Mouse (Mus musculus): Measurements from ENCODE around the gene Il33. TPM values are rescaled to one million over a fixed set of nuclear protein-coding genes. Genes with fewer than 3 reads are reported as not detected.

The Il33 gene
- 2.1 TPM in 1 of 2 replicates, not detected in the other for polyA plus RNA-seq (2011; ENCODE audit: insufficient read depth, insufficient read length, low replicate concordance, missing spikeins)

DNA sequence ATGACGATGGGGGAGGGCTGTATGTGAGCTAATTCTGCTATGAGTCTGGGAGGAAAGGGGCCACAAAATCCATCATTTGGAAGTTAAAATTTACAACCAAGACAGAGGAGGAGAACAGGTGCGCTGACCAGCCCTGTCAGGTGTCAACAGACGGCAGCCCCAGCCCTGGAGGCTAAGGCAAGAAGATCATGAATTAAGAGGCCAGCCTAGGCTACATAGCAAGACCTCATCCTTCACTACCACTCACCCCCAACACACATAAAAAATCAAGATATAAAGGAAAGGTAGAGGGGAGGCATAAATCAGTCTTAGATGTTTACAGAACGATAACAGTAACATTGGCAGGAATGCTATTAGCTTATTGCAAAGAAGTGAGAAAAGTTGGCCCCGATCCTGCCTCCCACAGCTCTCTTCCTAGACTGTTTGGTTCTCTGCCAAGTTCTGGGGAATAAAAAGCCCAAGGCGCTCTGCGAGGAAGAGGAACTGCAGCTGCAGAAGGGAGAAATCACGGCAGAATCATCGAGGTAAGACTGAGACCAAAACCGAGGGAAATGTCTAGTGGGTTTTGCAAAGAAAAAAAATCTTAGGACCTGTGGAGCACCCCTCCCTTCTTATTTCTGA, at the start of gene Il33:
Gene Il33, plus strand, starts transcription at position 477 of the 621 bp plus-strand sequence.
- 23% methylated on average over 10 of the region's 10 CpGs for WGBS
- Histone ChIP-seq H3K4me3 (replicated peaks; ENCODE audit: control insufficient read depth, low read depth, low read length) (no peak within 1 kb of the TSS), H3K4me1 (ENCODE audit: control insufficient read depth, insufficient read depth, low read length) (no peaks in the 10 kb centered on the region; the same call in 1 of the 2 replicates), H3K27ac (ENCODE audit: control insufficient read depth, insufficient read depth, low read depth, low read length, poor library complexity) (no peak within 1 kb of the TSS)
- TF ChIP-seq POLR2A (IDR thresholded peaks at IDR 0.05; ENCODE audit: borderline replicate concordance, control insufficient read depth, low read depth, low read length) (no peak), CTCF (IDR thresholded peaks at IDR 0.05; ENCODE audit: control insufficient read depth, insufficient read depth, low read length) (no peak)

DNA sequence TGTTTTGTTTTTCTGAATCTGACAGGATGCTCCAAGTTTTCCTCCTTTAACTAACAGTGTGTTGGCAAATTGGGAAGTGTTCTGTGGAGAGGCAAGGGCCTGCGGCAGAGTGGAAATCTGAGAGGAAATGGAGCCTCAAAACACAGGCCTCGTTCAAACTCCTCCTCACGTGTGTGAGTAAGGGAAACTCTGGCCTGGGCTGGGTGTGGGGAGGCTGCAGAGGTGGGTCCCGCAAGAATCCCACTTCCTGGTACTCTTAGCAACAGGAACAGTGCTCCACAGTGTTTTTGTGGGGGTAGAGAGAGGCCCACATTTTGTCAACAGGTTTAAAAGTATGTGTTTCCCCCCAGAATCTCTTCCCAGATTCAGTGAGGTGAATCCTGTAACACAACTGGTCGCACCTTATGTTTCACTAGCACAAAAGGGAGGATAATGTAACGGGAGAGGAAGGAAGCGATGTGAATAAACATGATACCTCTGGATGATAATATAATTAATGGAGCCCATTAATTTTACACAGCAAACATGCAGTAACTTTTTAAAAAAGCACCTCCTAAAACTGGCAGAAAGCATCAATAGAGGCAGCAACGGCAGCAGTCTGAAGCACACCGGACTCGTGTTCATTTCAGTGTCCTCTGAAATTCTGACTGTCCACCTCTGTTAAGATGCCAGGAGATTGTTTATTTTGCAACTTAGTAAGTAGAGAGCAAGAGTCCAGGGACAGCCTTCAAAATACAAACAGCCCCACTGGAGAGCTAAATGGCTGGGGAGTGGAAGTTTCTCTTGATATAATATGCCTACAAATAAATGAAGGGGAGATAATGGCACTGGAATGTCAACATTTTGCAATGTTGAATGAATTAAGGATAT, 47.3 kb upstream of the Il33 start:
- Histone ChIP-seq H3K27ac (ENCODE audit: control insufficient read depth, insufficient read depth, low read depth, low read length, poor library complexity) (no peak overlapping the region), H3K4me1 (ENCODE audit: control insufficient read depth, insufficient read depth, low read length) (no peaks in the 10 kb centered on the region), H3K4me3 (replicated peaks; ENCODE audit: control insufficient read depth, low read depth, low read length) (no peak overlapping the region)
- 46% methylated on average over 10 of the region's 10 CpGs for WGBS
- no peak for TF ChIP-seq POLR2A (IDR thresholded peaks at IDR 0.05; ENCODE audit: borderline replicate concordance, control insufficient read depth, low read depth, low read length)
- no peak for TF ChIP-seq CTCF (IDR thresholded peaks at IDR 0.05; ENCODE audit: control insufficient read depth, insufficient read depth, low read length)

GRCm38 (mm10) chr19:29878896-29879504, 45.9 kb upstream of the Il33 start:
- no peaks in the 10 kb centered on the region for H3K4me1 ChIP-seq (ENCODE audit: control insufficient read depth, insufficient read depth, low read length)
- no peak overlapping the region for H3K27ac ChIP-seq (ENCODE audit: control insufficient read depth, insufficient read depth, low read depth, low read length, poor library complexity)
- no peak overlapping the region for H3K4me3 ChIP-seq (replicated peaks; ENCODE audit: control insufficient read depth, low read depth, low read length)
- TF ChIP-seq CTCF (IDR thresholded peaks at IDR 0.05; ENCODE audit: control insufficient read depth, insufficient read depth, low read length) (no peak), POLR2A (IDR thresholded peaks at IDR 0.05; ENCODE audit: borderline replicate concordance, control insufficient read depth, low read depth, low read length) (no peak)
- WGBS: 78% methylated on average over 8 of the region's 8 CpGs

DNA sequence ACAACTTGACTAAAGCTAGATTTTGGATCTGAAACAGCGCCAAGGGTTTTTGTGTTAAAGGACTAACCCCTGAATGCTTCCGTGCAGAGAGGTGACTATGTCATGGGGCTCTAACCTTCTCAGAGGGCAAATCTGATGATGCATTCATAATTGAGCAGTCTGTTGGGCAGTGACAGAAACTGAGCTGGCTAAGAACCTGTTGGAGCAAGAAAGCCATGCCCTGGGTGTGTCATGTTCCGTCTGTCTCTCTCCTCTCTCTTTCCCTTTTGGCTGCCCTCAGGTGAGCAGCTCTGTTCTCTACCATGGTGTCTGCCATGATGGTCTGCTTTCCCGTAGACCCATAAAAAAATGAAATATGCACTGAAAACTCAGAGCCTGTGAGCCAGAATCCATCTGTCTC, 44.0 kb upstream of the Il33 start:
- 76% methylated on average over 4 of the region's 4 CpGs for WGBS
- Histone ChIP-seq H3K4me3 (replicated peaks; ENCODE audit: control insufficient read depth, low read depth, low read length) (no peak overlapping the region), H3K27ac (ENCODE audit: control insufficient read depth, insufficient read depth, low read depth, low read length, poor library complexity) (no peak overlapping the region), H3K4me1 (ENCODE audit: control insufficient read depth, insufficient read depth, low read length) (no peaks in the 10 kb centered on the region)
- no peak for TF ChIP-seq CTCF (IDR thresholded peaks at IDR 0.05; ENCODE audit: control insufficient read depth, insufficient read depth, low read length)
- TF ChIP-seq POLR2A (IDR thresholded peaks at IDR 0.05; ENCODE audit: borderline replicate concordance, control insufficient read depth, low read depth, low read length): no peak

DNA sequence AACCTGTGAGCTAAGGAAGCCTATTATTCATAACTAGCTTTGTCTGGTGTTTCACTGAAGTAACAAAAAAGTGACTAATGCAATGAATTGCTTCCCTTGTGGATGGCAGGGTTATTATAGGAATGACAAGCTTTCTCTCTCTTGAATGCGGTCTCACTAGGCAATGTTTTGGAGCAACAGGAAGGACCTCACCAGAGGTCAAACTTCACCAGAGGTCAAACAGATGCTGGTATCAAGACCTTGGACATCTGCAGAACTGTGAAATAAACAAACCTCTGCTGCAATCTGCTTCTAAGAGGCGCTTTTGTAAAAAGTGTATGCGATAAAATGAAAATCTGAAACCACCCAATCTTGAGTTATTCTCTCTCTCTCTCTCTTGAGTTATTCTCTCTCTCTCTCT, 42.2 kb upstream of the Il33 start:
- no peak overlapping the region for H3K4me3 ChIP-seq (replicated peaks; ENCODE audit: control insufficient read depth, low read depth, low read length)
- 86% methylated on average over 3 of the region's 3 CpGs for WGBS
- no peak for TF ChIP-seq POLR2A (IDR thresholded peaks at IDR 0.05; ENCODE audit: borderline replicate concordance, control insufficient read depth, low read depth, low read length)
- no peak for TF ChIP-seq CTCF (IDR thresholded peaks at IDR 0.05; ENCODE audit: control insufficient read depth, insufficient read depth, low read length)
- H3K4me1 ChIP-seq (ENCODE audit: control insufficient read depth, insufficient read depth, low read length): no peaks in the 10 kb centered on the region
- no peak overlapping the region for H3K27ac ChIP-seq (ENCODE audit: control insufficient read depth, insufficient read depth, low read depth, low read length, poor library complexity)

GRCm38 (mm10) chr19:29885548-29885947, 39.4 kb upstream of the Il33 start:
- Histone ChIP-seq H3K4me1 (ENCODE audit: control insufficient read depth, insufficient read depth, low read length) (no peaks in the 10 kb centered on the region), H3K27ac (ENCODE audit: control insufficient read depth, insufficient read depth, low read depth, low read length, poor library complexity) (no peak overlapping the region), H3K4me3 (replicated peaks; ENCODE audit: control insufficient read depth, low read depth, low read length) (no peak overlapping the region)
- TF ChIP-seq POLR2A (IDR thresholded peaks at IDR 0.05; ENCODE audit: borderline replicate concordance, control insufficient read depth, low read depth, low read length) (no peak), CTCF (IDR thresholded peaks at IDR 0.05; ENCODE audit: control insufficient read depth, insufficient read depth, low read length) (no peak)
- 76% methylated on average over 6 of the region's 6 CpGs for WGBS

DNA sequence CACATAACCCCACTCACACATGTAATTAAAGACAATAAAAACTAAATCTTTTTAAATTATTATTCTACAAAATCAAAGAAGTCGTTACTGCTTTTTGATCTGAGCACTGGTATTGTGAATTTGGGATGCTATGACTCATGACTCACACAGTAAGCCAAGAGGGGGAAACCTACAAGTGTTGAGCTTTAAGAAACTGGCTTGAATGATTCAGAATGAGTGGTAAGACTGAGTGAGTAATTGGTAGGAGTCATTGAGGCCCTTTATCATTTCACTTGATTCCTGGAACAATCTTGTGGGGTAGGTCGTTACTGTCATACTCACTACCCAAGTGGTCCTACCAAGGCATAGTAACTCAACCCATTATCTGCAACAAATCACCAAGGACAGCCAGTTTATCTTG, 37.4 kb upstream of the Il33 start:
- no peak overlapping the region for H3K27ac ChIP-seq (ENCODE audit: control insufficient read depth, insufficient read depth, low read depth, low read length, poor library complexity)
- H3K4me3 ChIP-seq (replicated peaks; ENCODE audit: control insufficient read depth, low read depth, low read length): no peak overlapping the region
- H3K4me1 ChIP-seq (ENCODE audit: control insufficient read depth, insufficient read depth, low read length): no peaks in the 10 kb centered on the region
- TF ChIP-seq CTCF (IDR thresholded peaks at IDR 0.05; ENCODE audit: control insufficient read depth, insufficient read depth, low read length) (no peak), POLR2A (IDR thresholded peaks at IDR 0.05; ENCODE audit: borderline replicate concordance, control insufficient read depth, low read depth, low read length) (no peak)
- 89% methylated on average over 2 of the region's 2 CpGs for WGBS

DNA sequence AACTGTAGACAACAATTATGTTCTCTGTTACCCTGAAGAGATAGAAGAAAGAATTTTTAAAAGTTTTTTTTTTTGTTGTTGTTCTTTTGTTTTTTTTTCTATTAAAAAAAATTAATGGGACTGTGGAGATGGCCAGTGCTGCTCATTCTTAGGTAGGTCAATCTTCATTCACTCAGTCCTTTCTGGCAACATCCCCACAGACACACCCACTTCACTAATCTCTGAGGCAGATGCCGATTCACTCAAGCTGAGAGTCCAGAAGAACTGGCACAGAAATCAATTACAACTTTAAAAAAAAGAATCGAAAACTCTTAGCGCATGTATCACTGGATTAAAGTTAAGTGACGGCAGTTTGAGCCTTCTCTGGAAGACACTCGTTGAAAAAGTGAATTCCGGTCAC, 36.0 kb upstream of the Il33 start:
- Histone ChIP-seq H3K27ac (ENCODE audit: control insufficient read depth, insufficient read depth, low read depth, low read length, poor library complexity) (no peak overlapping the region), H3K4me1 (ENCODE audit: control insufficient read depth, insufficient read depth, low read length) (no peaks in the 10 kb centered on the region), H3K4me3 (replicated peaks; ENCODE audit: control insufficient read depth, low read depth, low read length) (no peak overlapping the region)
- WGBS: 88% methylated on average over 6 of the region's 6 CpGs
- TF ChIP-seq POLR2A (IDR thresholded peaks at IDR 0.05; ENCODE audit: borderline replicate concordance, control insufficient read depth, low read depth, low read length) (no peak), CTCF (IDR thresholded peaks at IDR 0.05; ENCODE audit: control insufficient read depth, insufficient read depth, low read length) (no peak)
